Mouse (Mus musculus) heart, adult 10 weeks (tissue): ENCODE results near the gene Ly75. TPM values are rescaled to one million over a fixed set of nuclear protein-coding genes. Genes with fewer than 3 reads are reported as not detected.

Experiments
- polyA plus RNA-seq: library from polyadenylated mRNA; stranded (reverse); fragments of 350-450 nt; fragmentation: Illumina TruSeq; extraction: RNeasy Lipid Tissue Mini Kit (QIAGEN cat#74804); gene quantifications from one replicate; pipeline ENCODE4 v1.2.3, GENCODE M21; 2014; ENCODE audit warnings: low read depth, low replicate concordance

The Ly75 gene
- polyA plus RNA-seq = 0.76 TPM

DNA sequence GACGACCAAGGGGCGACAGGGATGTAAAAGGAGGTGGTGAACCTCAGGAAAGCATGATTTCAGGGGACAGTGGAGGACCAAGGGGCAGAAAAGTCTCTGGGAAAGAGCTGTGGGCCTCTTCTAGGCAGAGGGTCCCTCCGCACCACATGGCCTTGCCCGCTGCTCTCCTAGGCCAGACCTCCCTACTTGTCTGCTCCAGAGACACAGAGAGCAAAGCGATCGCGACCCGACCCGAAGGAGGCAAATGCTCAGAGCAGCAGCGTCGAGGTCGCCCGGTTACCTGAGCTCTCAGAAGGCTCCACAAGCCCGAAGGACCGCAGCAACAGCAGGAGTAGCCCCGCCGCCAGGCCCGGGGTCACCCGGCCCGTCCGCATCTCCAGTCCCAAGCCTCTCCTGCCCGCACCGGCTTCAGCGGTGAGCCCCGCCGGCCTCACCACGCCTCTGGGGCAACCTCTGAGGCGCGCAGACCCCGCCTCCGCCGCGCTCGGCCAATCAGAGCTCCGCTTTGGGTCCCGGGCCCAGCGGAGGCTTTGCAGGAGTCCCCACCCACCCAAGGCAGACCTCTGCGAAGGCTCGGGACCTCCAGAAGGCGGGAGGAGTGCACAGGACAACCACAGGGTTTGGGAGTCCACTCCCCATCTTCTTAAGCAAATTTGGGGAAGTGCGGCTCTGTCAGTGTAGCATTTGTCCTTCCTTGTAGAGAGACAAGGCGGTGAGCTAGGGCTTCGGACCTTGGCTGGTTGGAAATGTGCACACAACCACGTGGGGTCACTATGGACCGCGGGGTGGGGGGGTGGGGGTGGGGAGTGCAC, at the start of gene Ly75:
Gene Ly75 (minus strand): TSS at position 446 of the 812 bp plus-strand sequence.

DNA sequence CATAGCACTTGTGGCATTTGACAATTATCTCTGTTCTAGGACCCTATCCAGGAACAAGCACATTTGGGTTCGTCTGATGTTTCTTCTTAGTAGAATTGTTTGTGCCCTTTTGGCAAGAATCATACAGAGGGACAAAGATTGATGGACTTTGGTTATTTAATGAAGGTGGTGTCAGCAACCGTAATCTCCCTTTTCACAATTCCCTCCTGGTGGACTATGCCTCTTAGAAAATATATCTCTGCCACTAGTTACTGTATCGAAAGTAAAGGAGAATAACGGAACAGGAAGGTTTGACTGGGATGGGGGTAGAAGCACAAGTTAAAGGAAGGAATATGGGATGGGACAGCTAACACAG, 98.7 kb downstream of the Ly75 start, which contains the start of gene Cd302:
Gene Cd302 (minus strand): TSS at position 22 of the 355 bp plus-strand sequence.

Other genes starting within 250 kb of the Ly75 start
- gene Baz2b, start 173.5 kb downstream of the Ly75 start, polyA plus RNA-seq = 27.7 TPM
- gene March7, start 173.4 kb downstream of the Ly75 start, polyA plus RNA-seq = 42.1 TPM
- gene Cd302, start 98.8 kb downstream of the Ly75 start, polyA plus RNA-seq = 15.7 TPM
- gene Pla2r1, start 170.0 kb upstream of the Ly75 start, polyA plus RNA-seq = 2.0 TPM